Mouse (Mus musculus) embryonic fibroblast, embryonic 13.5 days (primary cell): ENCODE measurements at regions not wholly inside any gene's neighbourhood (a gene's known extent, or its start where the extent isn't known, plus 50 kb on each side); places are given as distances from the start of the nearest gene placed in this dataset.

Experiments
- CTCF ChIP-seq: IDR thresholded peaks from 2 replicates; pipeline ENCODE4 v1.5.1; 2011; ENCODE audit warnings: mild to moderate bottlenecking, control low read depth, low read length, moderate library complexity, borderline replicate concordance; ENCODE audit not compliant: insufficient read depth
- POLR2A ChIP-seq: IDR thresholded peaks from 2 replicates; pipeline ENCODE4 v1.6.1; 2011; ENCODE audit warnings: low read depth, mild to moderate bottlenecking, control low read depth, low read length, moderate library complexity

- no peak for TF ChIP-seq CTCF
- no peak for TF ChIP-seq POLR2A
These were observed 54.0 kb upstream of the Npy2r start for GRCm38 (mm10) chr3:82601880-82602279.
